Mouse (Mus musculus): Measurements from ENCODE around the gene Epha4. TPM values are rescaled to one million over a fixed set of nuclear protein-coding genes. Genes with fewer than 3 reads are reported as not detected.

The Epha4 gene
- polyA plus RNA-seq, 1 experiment = 0.22 TPM

- Histone ChIP-seq H3K27me3 (ENCODE audit: control insufficient read depth, insufficient read depth, low read length) (no peaks in the 10 kb centered on the region), H3K4me1 (ENCODE audit: control insufficient read depth, insufficient read depth, low read length) (no peaks in the 10 kb centered on the region), H3K27ac (ENCODE audit: control insufficient read depth, insufficient read depth, low read depth, low read length) (no peak overlapping the region), H3K4me3 (ENCODE audit: control insufficient read depth, low read depth, low read length) (no peak overlapping the region), H3K36me3 (ENCODE audit: control insufficient read depth, insufficient read depth, low read length) (no peaks in the 10 kb centered on the region)
- TF ChIP-seq CTCF (IDR thresholded peaks at IDR 0.05; ENCODE audit: control insufficient read depth, insufficient read depth, insufficient replicate concordance, low read depth, low read length) = no peak
- TF ChIP-seq POLR2A (IDR thresholded peaks at IDR 0.05; ENCODE audit: control insufficient read depth, low read depth, low read length) = no peak
These were observed 52.8 kb downstream of the Epha4 start for GRCm38 (mm10) chr1:77461877-77462615.

GRCm38 (mm10) chr1:77460831-77461629 is 53.9 kb downstream of the Epha4 start:
- Histone ChIP-seq H3K4me3 (ENCODE audit: control insufficient read depth, low read depth, low read length) (no peak overlapping the region), H3K36me3 (ENCODE audit: control insufficient read depth, insufficient read depth, low read length) (no peaks in the 10 kb centered on the region), H3K27ac (ENCODE audit: control insufficient read depth, insufficient read depth, low read depth, low read length) (no peak overlapping the region), H3K4me1 (ENCODE audit: control insufficient read depth, insufficient read depth, low read length) (no peaks in the 10 kb centered on the region), H3K27me3 (ENCODE audit: control insufficient read depth, insufficient read depth, low read length) (no peaks in the 10 kb centered on the region)
- TF ChIP-seq POLR2A (IDR thresholded peaks at IDR 0.05; ENCODE audit: control insufficient read depth, low read depth, low read length) (no peak), CTCF (IDR thresholded peaks at IDR 0.05; ENCODE audit: control insufficient read depth, insufficient read depth, insufficient replicate concordance, low read depth, low read length) (no peak)

GRCm38 (mm10) chr1:77458751-77459385 is 56.0 kb downstream of the Epha4 start:
- TF ChIP-seq CTCF (IDR thresholded peaks at IDR 0.05; ENCODE audit: control insufficient read depth, insufficient read depth, insufficient replicate concordance, low read depth, low read length) (no peak), POLR2A (IDR thresholded peaks at IDR 0.05; ENCODE audit: control insufficient read depth, low read depth, low read length) (no peak)
- Histone ChIP-seq H3K36me3 (ENCODE audit: control insufficient read depth, insufficient read depth, low read length) (no peaks in the 10 kb centered on the region), H3K4me1 (ENCODE audit: control insufficient read depth, insufficient read depth, low read length) (no peaks in the 10 kb centered on the region), H3K4me3 (ENCODE audit: control insufficient read depth, low read depth, low read length) (no peak overlapping the region), H3K27me3 (ENCODE audit: control insufficient read depth, insufficient read depth, low read length) (no peaks in the 10 kb centered on the region), H3K27ac (ENCODE audit: control insufficient read depth, insufficient read depth, low read depth, low read length) (no peak overlapping the region)

- TF ChIP-seq POLR2A (IDR thresholded peaks at IDR 0.05; ENCODE audit: control insufficient read depth, low read depth, low read length) (no peak), CTCF (IDR thresholded peaks at IDR 0.05; ENCODE audit: control insufficient read depth, insufficient read depth, insufficient replicate concordance, low read depth, low read length) (no peak)
- no peaks in the 10 kb centered on the region for H3K27me3 ChIP-seq (ENCODE audit: control insufficient read depth, insufficient read depth, low read length)
- no peak overlapping the region for H3K27ac ChIP-seq (ENCODE audit: control insufficient read depth, insufficient read depth, low read depth, low read length)
- no peaks in the 10 kb centered on the region for H3K4me1 ChIP-seq (ENCODE audit: control insufficient read depth, insufficient read depth, low read length)
- H3K36me3 ChIP-seq (ENCODE audit: control insufficient read depth, insufficient read depth, low read length) = no peaks in the 10 kb centered on the region
- no peak overlapping the region for H3K4me3 ChIP-seq (ENCODE audit: control insufficient read depth, low read depth, low read length)
These were observed 57.5 kb downstream of the Epha4 start for GRCm38 (mm10) chr1:77457446-77457800.

- H3K4me3 ChIP-seq (ENCODE audit: control insufficient read depth, low read depth, low read length) = no peak overlapping the region
- TF ChIP-seq CTCF (IDR thresholded peaks at IDR 0.05; ENCODE audit: control insufficient read depth, insufficient read depth, insufficient replicate concordance, low read depth, low read length) (no peak), POLR2A (IDR thresholded peaks at IDR 0.05; ENCODE audit: control insufficient read depth, low read depth, low read length) (no peak)
- H3K36me3 ChIP-seq (ENCODE audit: control insufficient read depth, insufficient read depth, low read length) = no peaks in the 10 kb centered on the region
- no peaks in the 10 kb centered on the region for H3K27me3 ChIP-seq (ENCODE audit: control insufficient read depth, insufficient read depth, low read length)
- no peaks in the 10 kb centered on the region for H3K4me1 ChIP-seq (ENCODE audit: control insufficient read depth, insufficient read depth, low read length)
- no peak overlapping the region for H3K27ac ChIP-seq (ENCODE audit: control insufficient read depth, insufficient read depth, low read depth, low read length)
These were observed 58.0 kb downstream of the Epha4 start for GRCm38 (mm10) chr1:77456695-77457445.

- H3K4me1 ChIP-seq (ENCODE audit: control insufficient read depth, insufficient read depth, low read length) = no peaks in the 10 kb centered on the region
- no peak overlapping the region for H3K27ac ChIP-seq (ENCODE audit: control insufficient read depth, insufficient read depth, low read depth, low read length)
- no peak for TF ChIP-seq POLR2A (IDR thresholded peaks at IDR 0.05; ENCODE audit: control insufficient read depth, low read depth, low read length)
- no peak for TF ChIP-seq CTCF (IDR thresholded peaks at IDR 0.05; ENCODE audit: control insufficient read depth, insufficient read depth, insufficient replicate concordance, low read depth, low read length)
- H3K4me3 ChIP-seq (ENCODE audit: control insufficient read depth, low read depth, low read length) = no peak overlapping the region
- no peaks in the 10 kb centered on the region for H3K36me3 ChIP-seq (ENCODE audit: control insufficient read depth, insufficient read depth, low read length)
- H3K27me3 ChIP-seq (ENCODE audit: control insufficient read depth, insufficient read depth, low read length) = no peaks in the 10 kb centered on the region
These were observed 61.1 kb downstream of the Epha4 start for GRCm38 (mm10) chr1:77453811-77454210.
